Mouse (Mus musculus) liver, embryonic 11.5 days (tissue): ENCODE results near the gene Ppp1r12a. TPM values are rescaled to one million over a fixed set of nuclear protein-coding genes. Genes with fewer than 3 reads are reported as not detected.

Experiments
- ATAC-seq: fragments of 200-750 bp; cut with Nextera tagmentation; replicated peaks from 2 replicates; pipeline ENCODE4 v1.8.0; 2017; ENCODE audit warnings: moderate number of reproducible peaks, mild to moderate bottlenecking, moderate TSS enrichment, moderate library complexity; ENCODE audit not compliant: low FRiP score
- DNase-seq: peaks from one replicate; pipeline ENCODE4 v3.0.0-alpha.2; 2017; ENCODE audit warnings: low spot score
- H3K27ac ChIP-seq: fragments of 300-500 bp; sonication (generic); 2 replicates; pipeline ENCODE4 v1.5.1; 2014; ENCODE audit warnings: mild to moderate bottlenecking, low read depth, low read length, control low read depth
- H3K27me3 ChIP-seq: fragments of 300-500 bp; sonication (generic); replicated peaks from 2 replicates; pipeline ENCODE4 v1.6.1; 2014; ENCODE audit warnings: low read length, mixed read lengths; ENCODE audit not compliant: control insufficient read depth, insufficient read depth
- H3K36me3 ChIP-seq: fragments of 300-500 bp; sonication (generic); 2 replicates; pipeline ENCODE4 v1.6.1; 2014; ENCODE audit warnings: mild to moderate bottlenecking, low read length, moderate library complexity, mixed read lengths; ENCODE audit not compliant: control insufficient read depth, insufficient read depth
- H3K4me1 ChIP-seq: fragments of 300-500 bp; sonication (generic); replicated peaks from 2 replicates; pipeline ENCODE4 v1.6.1; 2014; ENCODE audit warnings: low read length, mixed read lengths; ENCODE audit not compliant: control insufficient read depth, insufficient read depth
- H3K4me2 ChIP-seq: fragments of 300-500 bp; sonication (generic); 2 replicates; pipeline ENCODE4 v1.6.1; 2014; ENCODE audit warnings: mild to moderate bottlenecking, control low read depth, moderate library complexity
- H3K4me3 ChIP-seq: fragments of 300-500 bp; sonication (generic); 2 replicates; pipeline ENCODE4 v1.5.1; 2014; ENCODE audit warnings: low read depth, low read length, control low read depth
- H3K9ac ChIP-seq: fragments of 300-500 bp; sonication (generic); 2 replicates; pipeline ENCODE4 v1.6.1; 2014; ENCODE audit warnings: low read depth, low read length, control low read depth
- H3K9me3 ChIP-seq: fragments of 300-500 bp; sonication (generic); 2 replicates; pipeline ENCODE4 v1.6.1; 2016; ENCODE audit warnings: low read length, inconsistent platforms, mixed read lengths; ENCODE audit not compliant: control insufficient read depth
- WGBS: fragments of 180-500 bp; shearing (Covaris S2); extraction: QIAGEN DNeasy Blood & Tissue Kit; methylation state at CpG from one replicate; pipeline ENCODE4 v1.1.7; 2014; 5-methylcytosine and 5-hydroxymethylcytosine counted together
- polyA plus RNA-seq: library from polyadenylated mRNA; unstranded; fragments of >200 nt; fragmentation: Nextera tagmentation; extraction: Ambion mirVana; gene quantifications from 2 replicates; pipeline ENCODE4 v1.2.1, GENCODE M21; 2014

The Ppp1r12a gene
- polyA plus RNA-seq, 1 experiment from 2014 or later = 69.4 TPM

DNA sequence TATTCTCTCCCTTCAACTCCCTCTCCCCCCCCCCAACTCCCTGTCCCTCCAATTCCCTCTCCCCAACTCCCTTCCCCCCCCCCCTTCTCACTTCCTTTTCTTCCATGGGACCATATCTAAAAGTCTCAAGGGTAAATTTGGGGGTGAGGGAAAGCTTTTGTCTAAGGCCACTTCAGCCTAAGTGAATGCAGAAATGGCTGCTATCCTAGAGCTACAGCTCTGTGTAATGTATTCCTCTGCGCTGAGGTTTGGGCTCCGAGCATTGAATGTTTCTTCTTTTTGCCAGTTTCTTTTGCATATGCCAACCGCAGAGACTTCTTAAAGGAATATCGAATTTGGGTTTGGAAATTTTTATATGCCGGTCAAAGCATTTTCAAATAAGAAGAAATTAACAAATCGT, 28.7 kb upstream of the Ppp1r12a start:
- no peak overlapping the region for H3K4me3 ChIP-seq
- H3K4me1 ChIP-seq = no peaks in the 10 kb centered on the region
- 91% methylated on average over 6 of the region's 6 CpGs for WGBS
- H3K27me3 ChIP-seq = no peaks in the 10 kb centered on the region
- DNase-seq (no peak), ATAC-seq (no peak)
- H3K9me3 ChIP-seq = no peaks in the 10 kb centered on the region
- H3K9ac ChIP-seq = no peak overlapping the region
- no peaks in the 10 kb centered on the region for H3K36me3 ChIP-seq
- H3K4me2 ChIP-seq = no peak overlapping the region
- H3K27ac ChIP-seq = no peak overlapping the region

- no peak overlapping the region for H3K4me2 ChIP-seq
- no peak overlapping the region for H3K4me3 ChIP-seq
- H3K36me3 ChIP-seq = no peaks in the 10 kb centered on the region
- no peaks in the 10 kb centered on the region for H3K4me1 ChIP-seq
- no peak overlapping the region for H3K27ac ChIP-seq
- no peaks in the 10 kb centered on the region for H3K9me3 ChIP-seq
- no peak for DNase-seq
- 77% methylated on average over 5 of the region's 5 CpGs for WGBS
- no peaks in the 10 kb centered on the region for H3K27me3 ChIP-seq
- H3K9ac ChIP-seq = no peak overlapping the region
- ATAC-seq = no peak
Observed at GRCm38 (mm10) chr10:108133745-108134144, 28.2 kb upstream of the Ppp1r12a start.

GRCm38 (mm10) chr10:108138347-108138746, 23.6 kb upstream of the Ppp1r12a start:
- Histone ChIP-seq H3K27me3 (no peaks in the 10 kb centered on the region), H3K36me3 (no peaks in the 10 kb centered on the region), H3K4me1 (no peaks in the 10 kb centered on the region), H3K27ac (no peak overlapping the region), H3K4me3 (no peak overlapping the region), H3K9me3 (no peaks in the 10 kb centered on the region), H3K9ac (no peak overlapping the region), H3K4me2 (no peak overlapping the region)
- ATAC-seq = no peak
- 78% methylated on average over 5 of the region's 5 CpGs for WGBS
- no peak for DNase-seq

GRCm38 (mm10) chr10:108139788-108140187, 22.2 kb upstream of the Ppp1r12a start:
- Histone ChIP-seq H3K4me1 (no peaks in the 10 kb centered on the region), H3K27me3 (no peaks in the 10 kb centered on the region), H3K4me3 (no peak overlapping the region), H3K4me2 (no peak overlapping the region), H3K27ac (no peak overlapping the region), H3K36me3 (no peaks in the 10 kb centered on the region), H3K9me3 (no peaks in the 10 kb centered on the region), H3K9ac (no peak overlapping the region)
- ATAC-seq = no peak
- 54% methylated on average over 3 of the region's 3 CpGs for WGBS
- DNase-seq = no peak

DNA sequence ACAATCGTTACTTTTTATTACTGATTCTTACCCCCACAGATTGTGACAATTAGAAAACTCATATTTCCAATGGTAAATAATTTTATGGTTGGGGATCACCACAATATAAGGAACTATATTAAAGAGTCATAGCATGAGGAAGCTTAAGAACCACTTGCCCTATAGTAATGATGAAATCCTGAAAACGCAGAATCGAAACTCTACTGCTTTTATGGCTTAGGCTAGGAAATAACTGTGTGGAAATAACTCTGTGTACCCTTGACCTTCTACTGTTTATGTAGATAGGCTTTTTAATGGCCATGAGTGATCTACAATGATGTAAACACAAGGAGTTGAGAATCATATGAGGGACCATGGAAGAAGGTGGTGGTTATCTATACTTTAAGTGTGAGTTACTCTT, 21.3 kb upstream of the Ppp1r12a start:
- no peak overlapping the region for H3K4me3 ChIP-seq
- no peaks in the 10 kb centered on the region for H3K36me3 ChIP-seq
- H3K4me1 ChIP-seq = no peaks in the 10 kb centered on the region
- no peak overlapping the region for H3K4me2 ChIP-seq
- 87% methylated on average over 3 of the region's 3 CpGs for WGBS
- no peaks in the 10 kb centered on the region for H3K9me3 ChIP-seq
- no peak overlapping the region for H3K27ac ChIP-seq
- no peaks in the 10 kb centered on the region for H3K27me3 ChIP-seq
- ATAC-seq (no peak), DNase-seq (no peak)
- no peak overlapping the region for H3K9ac ChIP-seq

GRCm38 (mm10) chr10:108143991-108144525, 17.9 kb upstream of the Ppp1r12a start:
- ATAC-seq (no peak), DNase-seq (no peak)
- no peaks in the 10 kb centered on the region for H3K27me3 ChIP-seq
- H3K9me3 ChIP-seq = no peaks in the 10 kb centered on the region
- no peak overlapping the region for H3K4me2 ChIP-seq
- H3K36me3 ChIP-seq = no peaks in the 10 kb centered on the region
- no peak overlapping the region for H3K27ac ChIP-seq
- H3K4me3 ChIP-seq = no peak overlapping the region
- no peaks in the 10 kb centered on the region for H3K4me1 ChIP-seq
- 78% methylated on average over 4 of the region's 4 CpGs for WGBS
- no peak overlapping the region for H3K9ac ChIP-seq

GRCm38 (mm10) chr10:108145701-108146100, 16.3 kb upstream of the Ppp1r12a start:
- Histone ChIP-seq H3K9ac (no peak overlapping the region), H3K4me3 (no peak overlapping the region), H3K4me1 (no peaks in the 10 kb centered on the region), H3K36me3 (no peaks in the 10 kb centered on the region), H3K27me3 (no peaks in the 10 kb centered on the region), H3K27ac (no peak overlapping the region), H3K4me2 (no peak overlapping the region), H3K9me3 (no peaks in the 10 kb centered on the region)
- ATAC-seq (no peak), DNase-seq (no peak)
- 84% methylated on average over 9 of the region's 9 CpGs for WGBS

DNA sequence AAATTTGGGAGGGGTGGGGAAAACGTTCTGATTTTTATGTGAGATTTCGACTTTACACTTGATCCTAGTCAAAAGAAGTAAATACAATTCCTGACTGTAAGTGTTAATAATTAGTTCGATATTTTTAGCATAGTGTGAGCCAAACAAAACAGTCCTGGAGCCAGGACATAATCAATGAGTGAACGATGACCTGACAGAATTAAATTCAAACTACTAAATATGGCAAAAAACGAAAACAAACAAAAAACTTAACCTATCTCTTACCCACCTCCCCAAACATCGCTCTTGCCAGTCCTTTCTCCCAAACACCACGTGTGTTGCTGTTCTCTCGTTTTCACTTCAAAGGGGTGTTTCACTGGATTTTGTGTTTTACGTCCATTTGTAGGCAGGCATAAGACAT, 15.0 kb upstream of the Ppp1r12a start:
- WGBS = 74% methylated on average over 9 of the region's 9 CpGs
- Histone ChIP-seq H3K9me3 (no peaks in the 10 kb centered on the region), H3K9ac (no peak overlapping the region), H3K27ac (no peak overlapping the region), H3K27me3 (no peaks in the 10 kb centered on the region), H3K36me3 (no peaks in the 10 kb centered on the region; the same call in 1 of the 2 replicates), H3K4me2 (no peak overlapping the region), H3K4me1 (no peaks in the 10 kb centered on the region), H3K4me3 (no peak overlapping the region)
- ATAC-seq = no peak
- DNase-seq = no peak

DNA sequence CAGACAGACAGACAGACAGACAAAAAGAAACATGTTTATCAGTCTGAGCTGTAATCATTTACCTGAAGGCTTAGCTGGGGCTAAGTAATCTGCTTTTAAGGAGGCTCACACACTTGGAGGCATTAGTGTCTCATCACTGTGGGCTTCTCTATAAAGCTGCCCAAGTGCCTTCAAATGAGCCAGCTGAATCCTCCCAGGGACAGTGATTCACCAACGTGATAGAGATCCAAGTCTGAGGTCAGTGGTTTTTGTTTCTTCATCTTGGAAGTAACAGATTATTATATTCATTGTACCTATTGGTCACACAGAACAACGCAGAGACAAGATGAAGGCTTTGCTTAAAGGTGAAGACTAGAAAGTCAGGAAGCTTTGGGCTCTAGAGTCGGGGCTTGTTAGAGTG, 8.7 kb upstream of the Ppp1r12a start:
- 76% methylated on average over 3 of the region's 3 CpGs for WGBS
- no peak overlapping the region for H3K27ac ChIP-seq
- H3K9ac ChIP-seq = no peak overlapping the region
- no peak for DNase-seq
- no peaks in the 10 kb centered on the region for H3K9me3 ChIP-seq
- H3K4me2 ChIP-seq = no peak overlapping the region
- H3K4me3 ChIP-seq = no peak overlapping the region
- H3K4me1 ChIP-seq = no peaks in the 10 kb centered on the region
- no peak for ATAC-seq
- no peaks in the 10 kb centered on the region for H3K27me3 ChIP-seq
- no peaks in the 10 kb centered on the region; the same call in 1 of the 2 replicates for H3K36me3 ChIP-seq
